Mouse (Mus musculus): ENCODE data around the gene Mrpl40. TPM values are rescaled to one million over a fixed set of nuclear protein-coding genes. Genes with fewer than 3 reads are reported as not detected.
A peak's percentile ranks its signal among the peaks of the same experiment; 100 is the strongest.

Gene Mrpl40
- total RNA-seq, 1 experiment from 2014 or later = 109 TPM

DNA sequence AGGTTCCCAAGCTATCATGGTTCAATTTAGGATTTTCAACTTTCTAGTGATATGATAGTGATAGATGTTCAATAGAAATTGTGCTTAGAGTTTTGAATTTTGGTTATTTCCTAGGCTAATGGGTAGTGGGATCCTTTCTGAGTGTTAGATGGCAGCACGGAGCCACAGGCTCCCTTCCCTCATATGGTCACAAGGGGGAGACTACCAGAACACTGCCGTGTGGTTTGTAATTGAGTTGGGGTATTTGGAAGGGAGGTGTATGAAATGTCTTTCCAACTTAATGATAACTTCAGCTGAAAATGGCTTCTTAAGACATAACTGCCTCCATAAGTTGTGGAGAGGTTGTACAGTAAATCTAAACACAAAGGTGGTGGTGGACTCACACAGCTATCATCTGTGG lies 43.2 kb downstream of the Mrpl40 start:
- ATAC-seq (replicated peaks; ENCODE audit: low read depth, poor library complexity, severe bottlenecking) = no peak

DNA sequence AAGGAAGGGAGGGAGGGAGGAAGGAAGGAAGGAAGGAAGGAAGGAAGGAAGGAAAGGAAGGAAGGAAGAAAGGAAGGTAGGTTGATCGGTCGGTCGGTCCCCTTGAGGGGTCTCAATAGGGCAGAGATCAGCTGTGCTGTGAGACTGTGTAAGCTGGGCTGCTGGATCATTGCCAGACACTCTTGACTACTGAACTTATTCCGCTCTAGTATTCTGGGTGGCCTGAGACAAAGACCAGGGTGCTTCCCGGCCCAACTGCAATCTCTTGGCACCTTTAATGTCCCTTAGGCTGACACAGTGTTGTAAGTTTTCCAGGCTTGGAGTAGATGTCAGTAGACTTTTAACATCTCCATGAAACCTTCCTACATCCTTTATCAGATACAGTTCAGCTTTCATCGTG lies 47.6 kb downstream of the Mrpl40 start:
- ATAC-seq (replicated peaks; ENCODE audit: low read depth, poor library complexity, severe bottlenecking) = no peak

DNA sequence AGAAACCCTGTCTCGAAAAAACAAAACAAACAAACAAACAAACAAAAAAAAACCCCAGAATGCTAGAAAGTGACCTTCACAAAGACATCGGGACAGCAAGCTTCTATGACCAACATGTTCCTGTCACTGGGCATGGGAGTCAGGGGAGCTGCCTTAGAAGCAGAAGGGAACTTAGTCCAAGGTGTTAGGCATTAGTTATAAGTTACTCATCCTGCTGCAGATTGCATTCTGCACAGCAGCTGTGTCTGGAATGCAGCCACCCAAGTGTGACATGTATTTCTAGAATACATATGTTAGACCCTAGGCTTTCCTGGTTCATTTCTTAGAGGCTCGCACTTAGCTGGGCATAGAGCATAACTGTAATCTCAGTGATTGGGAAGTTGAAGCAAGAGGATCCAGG lies 48.0 kb downstream of the Mrpl40 start:
- no peak for ATAC-seq (replicated peaks; ENCODE audit: low read depth, poor library complexity, severe bottlenecking)

DNA sequence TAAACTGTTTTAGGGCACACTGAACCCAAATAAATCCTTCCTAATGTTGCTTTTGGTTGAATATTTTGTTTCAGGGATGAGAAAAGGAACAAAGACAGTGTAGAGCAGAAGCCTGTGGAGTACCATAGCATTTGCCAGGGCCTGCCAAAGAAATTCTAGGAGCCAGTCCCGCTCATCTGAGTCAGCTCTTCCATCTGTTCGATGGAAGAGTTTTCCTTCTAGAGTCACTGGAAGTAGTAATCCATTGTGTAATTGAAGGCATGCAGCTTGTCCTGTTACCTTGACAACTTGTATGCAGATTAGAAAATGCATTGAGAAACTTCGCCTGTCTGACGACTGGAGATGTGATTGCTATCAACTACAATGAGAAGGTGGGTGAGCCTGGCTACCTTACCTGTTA lies 53.7 kb downstream of the Mrpl40 start:
- ATAC-seq (replicated peaks; ENCODE audit: low read depth, poor library complexity, severe bottlenecking) = no peak

DNA sequence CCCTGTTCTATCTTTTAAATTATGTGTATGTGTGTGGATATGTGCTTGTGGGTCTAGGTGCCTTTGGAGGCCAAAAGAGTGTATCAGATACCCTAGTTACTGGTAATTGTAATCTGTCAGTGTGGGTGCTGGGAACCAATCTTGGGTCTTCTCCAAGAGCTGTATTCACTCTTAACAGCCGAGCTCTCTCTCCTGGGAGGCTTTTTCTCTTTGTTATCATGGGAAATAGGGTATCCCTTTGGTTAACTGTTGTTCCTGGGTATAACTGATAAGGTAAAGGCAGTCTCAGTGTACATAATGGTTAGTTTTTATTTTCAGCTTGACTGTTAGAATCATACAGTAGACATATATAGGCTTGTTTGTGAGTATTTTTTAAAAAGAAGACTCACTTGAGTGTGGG lies 54.3 kb downstream of the Mrpl40 start:
- ATAC-seq (replicated peaks; ENCODE audit: low read depth, poor library complexity, severe bottlenecking) = peak; percentile 59; the same call in 1 of the 2 replicates

Other genes starting within 250 kb of the Mrpl40 start
- 0.37 TPM in 1 of 2 replicates, not detected in the other for gene Sept5, start 246.9 kb downstream of the Mrpl40 start, total RNA-seq (2017)
- not detected in 2 replicates for gene Cldn5, start 100.0 kb downstream of the Mrpl40 start, total RNA-seq (2017)
- 48.2 and 70.9 TPM in 2 replicates for gene Ufd1, start 65.1 kb downstream of the Mrpl40 start, total RNA-seq (2017)
- 63.1 and 65.1 TPM in 2 replicates for gene Cdc45, start 64.9 kb downstream of the Mrpl40 start, total RNA-seq (2017)
- 26.1 and 34.9 TPM in 2 replicates for gene 2510002D24Rik, start 40.3 kb downstream of the Mrpl40 start, total RNA-seq (2017)
- not detected in 2 replicates for gene Gm28539, start 40.3 kb downstream of the Mrpl40 start, total RNA-seq (2017)
- gene Hira, start 175 bp upstream of the Mrpl40 start, total RNA-seq (2017) = 95.4 and 106 TPM in 2 replicates

Measured in common myeloid progenitor, adult 5-6 weeks (primary cell).